Mouse (Mus musculus) left cerebral cortex, postnatal 14 days (tissue): ENCODE results near the gene Xrcc4. TPM values are rescaled to one million over a fixed set of nuclear protein-coding genes. Genes with fewer than 3 reads are reported as not detected.

Source experiments
- DNase-seq, 2 experiments: peaks; one replicate each; pipeline ENCODE4 v3.0.0; 2021 to 2022; ENCODE audit warnings: low spot score in 2 of 2, mixed read lengths in 1 of 2
- intact Hi-C: fragments of 180-260 bp; cut with DNase I; formaldehyde crosslinking; loops from one replicate; pipeline ENCODE4 v1.15.1; 2025
- total RNA-seq, 2 experiments: library from RNA; stranded (reverse); gene quantifications; 2 replicates each; pipeline ENCODE4 v1.2.3; 2021

The Xrcc4 gene
- total RNA-seq, 2 experiments from 2014 or later = 13.7 to 18.0 TPM

DNA sequence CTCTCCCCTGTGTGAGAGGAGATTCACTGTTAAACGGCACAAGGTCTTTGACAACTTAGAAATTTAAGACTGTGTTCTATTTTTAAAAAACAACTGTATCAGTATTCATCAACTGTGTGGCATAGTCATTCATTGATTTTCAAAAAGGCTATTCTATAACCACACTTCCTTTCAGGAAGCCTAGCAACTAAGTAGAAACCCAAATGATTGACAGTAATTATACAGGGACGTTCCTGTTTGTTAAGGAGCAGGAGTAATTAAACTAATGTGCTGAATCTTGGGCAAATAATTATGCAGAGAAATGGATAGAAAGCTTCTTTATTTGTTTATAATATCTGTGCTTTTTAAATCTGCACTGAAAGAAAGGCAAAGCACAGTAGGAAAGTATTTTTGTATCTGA, 103.3 kb downstream of the Xrcc4 start:
- DNase-seq = no peak

GRCm38 (mm10) chr13:89970940-89971339, 118.5 kb downstream of the Xrcc4 start:
- no peak for DNase-seq
- intact Hi-C loops = no loop called here

More for the DNA sequence above, 103.3 kb downstream of the Xrcc4 start:
- intact Hi-C loops = no loop called here

DNA sequence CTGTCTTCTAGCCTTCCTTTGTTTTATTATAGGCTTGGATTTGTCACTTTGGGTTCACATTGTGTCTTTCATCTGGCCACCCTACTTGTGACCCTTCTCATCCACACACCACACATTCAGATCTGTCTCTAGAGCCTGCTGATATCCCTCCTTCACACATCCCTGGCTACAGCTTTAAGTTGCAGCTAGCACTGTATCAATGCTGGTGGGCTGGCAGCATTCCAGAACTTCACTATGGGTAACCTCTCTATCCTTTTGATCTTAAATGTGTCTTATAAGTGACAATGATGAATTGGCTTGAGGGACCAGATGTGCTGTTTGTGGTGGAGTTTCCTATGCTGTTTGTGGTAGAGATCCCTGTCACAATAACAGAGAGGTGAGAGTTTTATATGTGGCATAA, 120.7 kb downstream of the Xrcc4 start:
- DNase-seq = no peak
- intact Hi-C loops = no loop called here

DNA sequence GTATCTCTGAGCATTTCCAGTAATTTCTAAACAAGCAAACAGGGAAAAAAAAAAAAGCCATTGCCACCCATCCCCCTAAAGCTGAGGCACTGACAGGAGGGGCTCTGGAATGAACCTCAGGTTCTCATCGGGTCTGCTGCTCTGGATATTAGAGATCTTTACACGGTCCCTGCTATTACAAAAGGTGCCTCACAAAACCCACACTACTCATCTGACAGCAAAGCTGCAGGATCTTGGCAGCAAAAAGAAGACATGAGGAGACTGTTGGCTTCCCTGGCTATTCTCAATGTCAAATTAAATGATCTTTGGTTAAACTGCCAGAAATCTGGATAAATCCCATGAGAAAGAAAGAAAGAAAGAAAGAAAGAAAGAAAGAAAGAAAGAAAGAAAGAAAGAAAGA, 145.1 kb downstream of the Xrcc4 start:
- no peak for DNase-seq
- intact Hi-C loops = no loop called here

DNA sequence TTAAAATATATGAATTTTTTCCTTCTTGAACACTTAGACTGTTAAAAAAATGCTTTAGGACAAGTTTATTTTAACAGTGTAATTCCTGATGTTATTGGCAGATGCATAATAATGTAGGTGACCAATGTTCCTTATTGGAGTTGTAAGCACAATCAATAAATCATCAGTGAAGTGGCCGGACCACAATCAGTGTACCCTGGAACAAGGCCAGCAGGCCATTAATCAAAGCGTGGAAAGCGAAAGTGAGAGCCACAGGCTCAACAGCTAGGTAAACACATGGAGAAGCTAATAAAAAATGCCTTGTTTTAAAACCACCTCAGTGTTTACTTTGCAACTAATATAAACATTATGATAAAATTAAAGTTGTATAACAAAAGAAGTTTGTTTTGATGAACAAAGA, 159.9 kb downstream of the Xrcc4 start:
- intact Hi-C loops = no loop called here
- no peak for DNase-seq

GRCm38 (mm10) chr13:89918814-89919481, 170.5 kb downstream of the Xrcc4 start:
- intact Hi-C loops = no loop called here

GRCm38 (mm10) chr13:89914332-89914731, 175.1 kb downstream of the Xrcc4 start:
- no peak for DNase-seq
- intact Hi-C loops = no loop called here

More at GRCm38 (mm10) chr13:89918814-89919481, 170.5 kb downstream of the Xrcc4 start:
- DNase-seq = no peak

- intact Hi-C loops = no loop called here
- no peak for DNase-seq
Observed at GRCm38 (mm10) chr13:89913891-89914290, 175.5 kb downstream of the Xrcc4 start.

DNA sequence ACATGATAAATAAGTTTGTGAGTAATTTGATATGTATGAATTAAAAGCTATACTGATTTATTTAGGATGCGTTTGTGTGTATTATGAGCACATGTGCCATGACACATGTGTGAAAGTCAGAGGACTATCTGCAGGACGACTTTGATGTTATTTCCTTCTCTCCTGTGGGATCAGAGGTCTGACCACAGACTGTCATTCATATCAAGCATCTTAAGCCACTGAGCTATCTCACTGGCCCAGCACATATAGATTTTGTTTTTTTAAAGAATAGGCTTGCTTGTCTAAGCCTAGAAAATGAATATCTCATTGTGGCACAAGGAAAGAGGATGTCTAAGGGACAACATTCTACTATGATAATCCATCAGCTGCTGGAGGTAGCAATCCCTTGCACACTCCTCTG, 183.3 kb downstream of the Xrcc4 start:
- intact Hi-C loops = no loop called here

GRCm38 (mm10) chr13:89899066-89899465, 190.3 kb downstream of the Xrcc4 start:
- intact Hi-C loops = no loop called here

More for the DNA sequence above, 183.3 kb downstream of the Xrcc4 start:
- no peak for DNase-seq

GRCm38 (mm10) chr13:89892140-89892539, 197.3 kb downstream of the Xrcc4 start:
- no peak for DNase-seq

More at GRCm38 (mm10) chr13:89899066-89899465, 190.3 kb downstream of the Xrcc4 start:
- no peak for DNase-seq

GRCm38 (mm10) chr13:89890159-89890558, 199.2 kb downstream of the Xrcc4 start:
- intact Hi-C loops = no loop called here
- no peak for DNase-seq

More at GRCm38 (mm10) chr13:89892140-89892539, 197.3 kb downstream of the Xrcc4 start:
- intact Hi-C loops = no loop called here

DNA sequence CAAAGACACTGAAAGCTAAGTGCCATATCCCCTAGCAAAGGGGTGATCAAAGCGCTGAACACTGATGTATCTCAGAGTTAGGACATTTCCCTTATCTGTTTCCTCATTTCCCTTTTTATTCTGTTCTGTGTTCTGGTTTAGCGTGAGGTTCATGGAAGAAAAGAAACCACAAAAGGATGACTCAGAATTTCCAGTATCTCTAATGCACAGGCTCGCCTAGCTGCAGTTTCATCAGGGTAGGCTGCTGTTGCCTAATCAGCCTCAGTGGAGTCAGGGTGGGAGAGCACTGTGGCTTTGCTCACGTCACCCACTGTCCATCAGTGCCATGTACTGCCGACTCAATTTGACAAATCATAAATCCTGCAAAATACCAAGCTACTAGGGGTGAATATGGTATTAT, 200.3 kb downstream of the Xrcc4 start:
- DNase-seq = no peak
- intact Hi-C loops = no loop called here

- DNase-seq = no peak
- intact Hi-C loops = no loop called here
Observed at GRCm38 (mm10) chr13:89883523-89883922, 205.9 kb downstream of the Xrcc4 start.

DNA sequence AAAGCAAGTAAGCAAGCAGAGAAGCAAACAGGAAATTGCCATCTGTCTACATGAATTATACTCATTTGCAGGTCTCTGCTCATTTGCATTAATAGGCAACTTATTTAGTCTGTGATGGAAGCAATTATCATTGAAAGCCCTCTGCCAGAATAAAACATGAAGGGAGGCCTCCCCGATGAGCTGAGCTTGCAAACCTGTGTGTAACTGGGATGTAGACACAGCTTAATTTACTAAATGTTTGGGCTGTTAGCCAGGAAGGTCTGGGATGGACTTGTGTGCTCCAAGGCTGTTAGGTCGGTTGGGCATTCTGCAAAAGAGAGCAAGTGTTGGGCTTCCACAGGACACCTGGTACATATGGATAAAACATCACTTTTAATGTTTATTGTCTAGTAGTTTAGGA, 208.1 kb downstream of the Xrcc4 start:
- DNase-seq = no peak
- intact Hi-C loops = no loop called here

GRCm38 (mm10) chr13:89878832-89879468, 210.5 kb downstream of the Xrcc4 start:
- intact Hi-C loops = no loop called here

DNA sequence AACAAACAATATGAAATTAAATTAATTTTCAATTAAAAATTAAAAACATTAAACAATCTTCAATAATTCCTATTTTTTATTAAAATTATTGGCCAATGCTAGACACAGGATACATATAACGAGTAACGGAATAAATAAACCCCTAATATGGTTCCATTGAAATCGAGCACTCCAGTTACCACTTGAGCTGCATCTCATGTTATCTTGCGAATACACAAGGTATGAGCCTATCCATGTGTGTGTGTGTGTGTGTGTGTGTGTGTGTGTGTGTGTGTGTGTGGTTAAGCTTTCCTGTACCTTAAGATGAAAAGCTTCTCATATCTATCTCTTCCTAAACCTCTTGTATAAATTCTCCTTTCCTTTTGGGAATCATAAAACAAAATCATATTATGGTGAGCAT, 213.9 kb downstream of the Xrcc4 start:
- DNase-seq = no peak
- intact Hi-C loops = no loop called here

More at GRCm38 (mm10) chr13:89878832-89879468, 210.5 kb downstream of the Xrcc4 start:
- DNase-seq = peak; percentile 12 to 31

GRCm38 (mm10) chr13:89872725-89873124, 216.7 kb downstream of the Xrcc4 start:
- no peak for DNase-seq
- intact Hi-C loops = no loop called here

DNA sequence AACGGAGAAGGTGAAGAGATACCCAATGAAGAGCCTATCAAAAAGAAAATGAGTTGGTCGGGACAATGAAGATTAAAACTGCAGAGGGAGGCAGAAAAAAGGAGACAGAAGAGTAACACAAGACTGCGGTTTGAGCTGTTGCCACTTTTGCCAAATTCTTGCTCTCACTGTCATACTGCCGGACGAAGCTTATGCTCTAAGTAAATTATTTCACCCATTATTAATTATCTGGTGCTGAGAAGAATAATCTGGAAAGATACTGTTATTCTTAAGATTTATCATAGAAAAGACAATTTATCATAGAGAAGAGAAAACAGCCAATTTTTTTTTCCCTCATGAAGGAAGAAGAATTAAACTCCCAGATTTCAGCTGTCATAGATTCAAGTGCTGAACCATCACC, 235.3 kb downstream of the Xrcc4 start:
- intact Hi-C loops = no loop called here
- no peak for DNase-seq

DNA sequence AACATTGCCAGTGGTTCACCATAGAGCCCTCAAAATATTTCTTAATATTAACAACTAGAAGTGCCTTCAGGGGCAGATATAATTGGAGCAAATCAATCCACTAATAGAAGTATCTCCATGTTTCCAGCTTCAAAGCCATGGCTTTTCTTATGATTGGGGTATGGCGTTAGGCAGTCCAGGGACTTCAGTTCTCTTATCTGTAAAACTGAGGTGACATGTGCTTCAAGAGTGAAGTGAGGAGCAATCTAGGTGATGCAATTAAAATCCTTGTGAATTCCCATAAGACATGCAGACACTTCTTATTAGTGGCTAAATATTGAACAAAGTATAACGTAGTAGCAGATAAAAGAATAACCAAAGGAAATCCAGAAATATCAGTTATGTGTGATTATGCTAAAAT, 238.7 kb downstream of the Xrcc4 start:
- DNase-seq = no peak
- intact Hi-C loops = no loop called here

DNA sequence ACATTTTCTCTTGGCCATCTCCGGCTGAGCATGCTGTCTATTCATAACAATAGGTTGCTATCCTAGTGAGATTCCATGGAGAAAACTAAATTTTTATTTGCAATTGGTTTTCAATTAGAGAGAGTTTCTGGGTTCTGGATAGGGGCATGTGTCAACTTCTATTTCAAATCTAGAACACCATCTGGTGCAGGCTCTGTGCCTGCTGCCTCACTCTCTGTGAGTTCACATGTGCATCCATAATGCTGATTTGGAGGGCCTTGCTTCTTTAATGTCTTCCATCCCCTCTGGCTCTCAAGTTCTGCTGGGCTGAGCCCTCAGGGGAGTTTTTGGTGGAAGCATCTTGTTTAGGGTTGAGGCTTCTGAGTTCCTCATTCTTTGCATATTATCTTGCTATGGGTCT, 239.5 kb downstream of the Xrcc4 start:
- peak; percentile 2 for DNase-seq
- intact Hi-C loops = no loop called here
